Mouse (Mus musculus) inflammation-experienced regulatory T-cells, adult 6 months (primary cell): Measurements from ENCODE around the gene Suclg2. TPM values are rescaled to one million over a fixed set of nuclear protein-coding genes. Genes with fewer than 3 reads are reported as not detected.
A peak's percentile ranks its signal among the peaks of the same experiment; 100 is the strongest.
"Not testable (repeated sequence)": the region's sequence is repeated elsewhere in the genome, so short reads cannot be mapped to it uniquely, and the experiment has no call there.

Experiments
- ATAC-seq: one replicate; pipeline ENCODE4 v1.8.0; 2017
- polyA plus RNA-seq, 3 experiments: library from polyadenylated mRNA; unstranded; fragments of 100-300 nt; shearing (Covaris generic); gene quantifications; one replicate each; pipeline ENCODE4 v1.2.1; 2017

Gene Suclg2
- polyA plus RNA-seq, 3 experiments from 2014 or later = 23.3 to 37.8 (median 33.8) TPM

DNA sequence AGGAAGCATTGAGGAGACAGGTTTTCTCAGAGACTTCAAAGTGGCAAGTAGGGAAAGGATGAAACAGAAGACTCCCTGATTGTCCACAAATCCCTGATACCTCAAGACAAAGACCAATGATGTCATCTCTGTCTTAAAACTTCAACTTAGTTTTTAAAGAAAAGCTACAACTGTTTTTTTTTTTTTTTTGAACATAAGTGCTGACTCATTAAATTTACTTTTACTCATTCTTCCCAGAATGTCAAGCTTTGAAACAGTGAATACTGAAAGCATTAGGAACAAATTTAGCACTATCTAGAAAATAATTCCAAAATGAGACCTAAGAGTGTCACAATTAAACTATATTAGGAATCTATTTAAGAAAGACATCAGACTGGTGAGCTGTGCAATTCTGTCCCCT is 98.8 kb downstream of the Suclg2 start:
- ATAC-seq = no peak

DNA sequence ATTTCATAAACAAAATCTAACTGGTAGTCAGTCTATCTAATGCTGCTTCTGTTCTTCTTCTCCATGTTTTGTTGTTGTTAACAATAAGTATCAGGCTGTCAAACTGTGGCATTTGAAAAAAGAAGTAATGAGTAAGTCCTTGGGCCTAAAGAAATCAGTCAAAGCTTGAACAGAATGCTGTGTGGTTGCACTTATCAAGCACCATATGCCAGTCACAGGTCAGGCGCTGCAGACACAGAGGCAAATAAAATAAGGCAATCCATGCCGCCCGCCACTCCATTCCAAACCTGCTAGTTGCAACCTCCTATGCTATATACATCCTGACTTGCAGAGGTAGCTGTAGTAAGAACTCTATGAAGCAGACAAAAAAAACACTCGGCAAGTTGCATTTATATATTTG is 100.2 kb downstream of the Suclg2 start:
- ATAC-seq = no peak

DNA sequence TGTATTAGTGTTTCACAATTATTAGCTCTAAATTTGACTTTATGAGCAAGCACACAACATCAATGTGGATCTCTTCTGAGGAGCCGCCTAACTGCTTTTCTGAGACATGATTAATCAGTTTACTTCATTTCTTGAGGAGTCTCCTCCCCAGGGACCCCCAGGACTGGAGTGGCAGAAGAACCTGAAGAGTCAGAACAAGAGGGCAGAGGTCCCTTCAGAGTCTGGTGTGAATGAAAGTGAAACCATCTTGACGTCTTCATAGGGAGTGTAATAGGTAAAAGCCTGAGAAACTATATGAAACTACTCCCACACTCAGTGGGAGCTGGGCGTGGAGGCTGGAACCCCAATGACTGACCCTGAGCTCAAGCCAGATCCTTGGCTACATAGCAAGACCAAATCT is 105.4 kb downstream of the Suclg2 start:
- ATAC-seq = peak; percentile 72

DNA sequence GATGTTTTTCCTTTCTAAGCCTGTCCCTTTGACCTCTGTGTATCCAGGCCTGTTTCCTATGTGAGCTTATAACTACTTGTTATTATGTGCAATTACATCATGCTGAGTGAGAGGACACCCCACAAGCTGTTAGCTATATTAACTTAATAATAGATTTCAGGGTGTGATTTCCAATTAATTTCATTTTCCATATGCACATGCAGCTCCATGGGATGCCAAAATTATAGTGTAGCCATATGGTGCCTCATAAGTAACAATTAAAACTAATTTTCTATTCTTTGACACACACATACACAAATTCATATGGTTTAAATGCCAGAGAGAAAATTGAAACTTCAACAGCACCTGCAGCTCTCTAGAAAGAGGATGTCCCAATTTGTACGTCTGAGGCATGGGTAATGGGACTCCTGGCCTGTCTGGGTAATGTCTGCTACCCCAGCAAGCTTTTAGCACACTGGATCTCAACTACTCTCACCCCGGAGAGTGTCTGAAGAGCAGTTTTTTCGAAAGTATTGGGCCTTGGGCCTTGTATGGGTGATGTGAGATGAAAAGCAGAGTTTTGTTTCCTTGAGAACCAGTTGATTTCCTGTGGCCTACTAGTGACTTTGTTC is 106.1 kb downstream of the Suclg2 start:
- ATAC-seq = no peak

DNA sequence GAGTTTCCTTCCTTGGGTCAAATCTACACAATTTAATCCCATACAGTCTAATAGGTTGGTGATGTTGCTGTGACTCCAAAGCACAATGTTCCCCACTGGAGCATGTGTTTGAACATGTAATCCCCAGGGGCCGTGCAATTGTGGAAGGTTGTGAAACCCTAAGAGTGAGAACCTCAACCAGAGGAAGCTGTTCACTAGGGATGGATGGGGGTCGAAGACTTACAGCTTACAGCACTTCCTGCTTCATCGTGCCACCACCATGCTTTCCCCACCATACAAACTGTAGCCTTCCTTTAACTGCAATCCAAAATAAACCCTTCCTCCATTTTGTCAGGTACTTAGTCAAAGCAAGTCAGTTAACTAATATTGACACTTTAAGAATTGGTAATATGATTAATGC is 107.5 kb downstream of the Suclg2 start:
- ATAC-seq = no peak

DNA sequence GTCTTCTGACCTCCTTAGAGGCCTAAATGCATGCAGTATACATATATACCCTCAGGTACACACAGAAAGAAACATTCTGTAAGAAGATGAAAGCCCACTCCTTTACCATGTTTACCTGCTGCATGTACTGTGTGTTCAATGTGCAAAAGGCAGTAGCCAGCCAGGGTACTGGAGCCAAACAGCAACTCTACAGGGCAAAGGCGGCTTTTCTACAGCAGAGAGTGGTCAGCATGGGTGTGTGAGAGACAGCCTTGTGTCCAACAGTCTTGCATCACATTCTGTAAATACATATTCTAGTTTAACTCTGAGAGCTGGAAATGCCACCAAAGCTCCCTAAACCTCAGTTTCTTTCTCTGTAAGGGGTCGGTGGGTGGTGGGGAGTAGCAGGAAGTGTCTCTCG is 110.5 kb downstream of the Suclg2 start:
- no peak for ATAC-seq

DNA sequence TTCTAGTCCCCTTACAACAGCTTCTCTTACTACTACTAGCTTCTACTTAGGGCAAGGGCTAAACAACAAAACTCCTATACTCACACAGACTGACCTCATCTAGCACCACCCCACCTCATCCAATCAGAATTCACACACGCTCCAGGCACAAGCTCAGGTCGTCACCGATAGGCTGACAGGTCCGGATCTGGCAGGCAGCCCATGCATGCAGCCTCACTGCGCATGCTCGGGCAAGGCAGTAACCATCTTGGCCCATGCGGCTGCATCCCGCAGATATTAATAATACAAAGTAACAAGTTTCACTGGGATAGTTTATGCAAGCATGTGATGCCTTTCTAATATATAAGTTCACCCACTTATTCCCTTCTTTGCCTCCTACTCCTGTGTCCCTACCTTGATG is 117.9 kb downstream of the Suclg2 start:
- not testable (repeated sequence) for ATAC-seq

DNA sequence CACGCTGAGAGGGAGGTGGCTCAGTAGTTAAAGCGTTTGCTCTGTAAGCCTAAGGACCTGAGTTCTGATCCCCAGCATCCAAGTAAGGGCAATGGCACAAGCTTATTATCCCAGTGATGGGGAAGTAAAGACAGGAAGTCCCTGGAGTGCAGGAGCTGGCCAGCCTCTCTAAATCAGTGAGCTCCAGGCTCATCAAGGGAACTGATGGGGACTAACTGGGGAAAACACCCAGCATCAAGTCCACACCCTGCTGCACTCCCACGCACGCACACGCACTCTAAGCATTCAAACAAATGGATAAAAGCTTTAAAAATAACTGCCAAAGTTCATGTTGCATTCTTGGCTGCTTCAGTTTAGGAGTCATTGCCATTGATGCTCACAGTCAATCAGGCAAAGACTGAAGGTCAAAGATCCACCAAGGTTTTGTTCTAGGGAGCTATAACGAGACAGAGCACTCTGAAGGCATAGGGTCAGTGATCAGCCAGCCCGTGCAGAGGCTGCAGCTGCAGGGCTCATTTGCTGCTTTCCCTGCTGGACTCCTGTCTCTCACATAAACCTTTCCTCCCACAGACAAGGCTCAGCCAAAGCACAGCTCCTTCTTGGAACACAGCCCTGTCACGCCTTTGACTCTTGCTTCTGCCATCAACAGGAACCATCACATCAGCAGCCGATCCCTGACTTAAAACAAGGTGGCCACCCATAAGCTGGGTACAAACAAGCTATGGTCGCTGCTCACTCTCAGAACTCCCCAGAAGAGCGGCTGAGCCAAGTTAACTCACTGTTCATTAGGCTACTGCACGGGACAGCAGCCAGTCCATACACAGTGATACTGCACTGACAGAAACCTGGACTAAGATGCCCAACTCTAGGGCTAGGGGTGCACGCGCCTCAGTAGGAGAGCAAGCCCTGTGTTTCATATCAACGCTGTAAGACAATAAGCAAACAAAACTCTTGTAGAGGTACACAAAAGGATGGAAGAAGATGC is 121.5 kb downstream of the Suclg2 start:
- no peak for ATAC-seq

DNA sequence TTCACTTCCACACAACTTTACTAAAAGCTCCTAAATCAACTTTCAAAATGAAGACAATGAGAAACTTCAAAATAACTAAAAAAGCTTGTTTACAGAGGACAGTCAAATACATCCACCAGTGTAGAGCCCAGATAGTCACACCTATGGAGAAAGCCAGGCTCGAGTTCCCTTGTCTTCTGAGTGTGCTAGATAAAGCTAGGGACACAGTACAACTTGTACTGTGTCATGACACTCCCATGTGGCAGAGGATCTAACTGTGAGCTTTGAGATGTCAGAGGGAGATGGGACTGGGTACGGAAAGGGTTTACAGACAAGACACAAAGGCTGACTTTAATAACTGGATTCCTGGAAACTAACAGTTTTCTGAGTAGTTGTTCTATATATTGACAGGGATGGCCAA is 122.7 kb downstream of the Suclg2 start:
- ATAC-seq = no peak

DNA sequence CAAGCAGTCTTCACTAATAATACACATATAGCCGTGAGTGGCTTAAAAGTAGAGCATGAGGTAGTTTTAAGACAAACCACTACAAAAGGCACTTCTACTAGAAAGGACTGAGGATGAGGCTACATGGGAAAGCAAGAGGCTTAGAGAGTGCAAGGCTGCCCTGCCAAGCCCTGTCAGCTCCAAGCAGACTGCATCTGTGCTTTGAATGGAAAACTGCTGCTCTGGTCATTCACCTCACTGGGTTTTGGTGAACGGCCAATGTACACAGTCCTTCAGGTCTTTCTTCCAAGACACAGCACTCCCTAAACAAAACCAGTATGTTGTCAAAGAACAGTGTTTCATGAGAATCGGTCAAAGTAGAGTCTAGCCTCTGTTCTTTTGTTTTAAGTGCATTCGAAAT is 124.4 kb downstream of the Suclg2 start:
- ATAC-seq = no peak

DNA sequence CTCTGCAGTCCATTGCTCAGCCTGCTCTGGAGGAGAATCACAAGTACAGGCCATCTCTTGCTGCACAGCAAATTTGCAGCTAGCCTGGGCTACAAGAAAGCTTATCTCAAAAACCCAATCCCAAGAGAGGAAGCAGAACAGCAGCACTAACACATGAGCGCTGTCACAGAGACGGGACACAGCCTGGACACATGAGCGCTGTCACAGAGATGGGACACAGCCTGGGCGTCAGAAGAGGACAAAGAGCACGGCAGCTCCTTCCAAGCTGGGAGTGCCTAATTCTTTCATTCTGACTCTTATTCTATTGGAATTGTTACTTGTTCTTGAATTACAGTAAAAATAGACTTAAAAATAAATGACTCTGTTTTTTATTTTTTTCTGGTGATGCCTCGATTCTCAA is 126.2 kb downstream of the Suclg2 start:
- no peak for ATAC-seq

DNA sequence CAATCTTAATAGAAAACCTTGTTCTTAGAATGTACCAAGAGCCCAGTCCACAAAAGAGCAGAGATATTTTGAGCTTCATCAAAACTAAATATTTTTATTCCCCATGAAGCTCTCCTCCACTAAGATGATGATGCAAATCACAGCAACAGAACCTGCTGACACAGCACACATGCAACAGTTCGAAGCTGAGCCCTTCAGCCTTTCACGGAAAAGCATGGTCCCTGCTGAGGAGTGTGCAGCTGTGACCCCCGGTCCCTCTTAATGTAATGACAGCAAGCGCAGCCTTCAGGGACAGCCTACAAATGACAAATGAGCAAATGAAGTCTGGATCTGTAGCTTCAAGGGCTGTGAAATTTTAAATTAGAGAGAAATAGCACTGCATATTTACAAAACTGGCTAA is 128.1 kb downstream of the Suclg2 start:
- ATAC-seq = no peak

DNA sequence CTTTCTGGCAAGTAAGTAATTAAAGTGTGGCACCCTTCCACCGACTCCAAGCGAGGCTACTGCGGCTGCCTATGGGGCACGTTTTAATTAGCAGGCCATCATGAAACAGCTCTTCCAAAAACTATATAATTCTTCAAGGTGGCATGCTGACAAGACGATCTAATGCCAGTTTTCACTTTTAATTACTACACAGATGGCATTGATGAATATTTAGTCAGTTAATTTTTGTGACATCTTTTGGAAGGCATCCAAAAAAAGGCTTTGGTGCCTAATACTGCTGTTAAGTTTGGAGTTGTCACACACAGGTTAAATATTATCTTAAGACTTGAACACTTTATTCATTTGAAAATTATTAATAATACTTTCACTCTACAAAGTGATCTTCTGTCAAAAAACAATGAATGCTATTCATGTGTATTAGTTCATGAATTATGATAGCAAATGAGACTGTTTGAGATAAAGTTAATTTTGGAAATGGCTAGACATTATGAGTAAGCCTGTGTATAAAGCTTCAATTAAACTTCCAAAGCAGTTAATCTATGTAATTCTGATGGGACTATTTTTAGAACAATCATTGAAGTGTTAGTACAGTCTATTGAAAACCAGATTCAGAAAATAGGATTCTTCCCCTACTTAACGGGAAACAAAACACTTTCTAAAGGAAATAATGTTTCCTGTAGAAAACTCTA is 131.3 kb downstream of the Suclg2 start:
- ATAC-seq = no peak

DNA sequence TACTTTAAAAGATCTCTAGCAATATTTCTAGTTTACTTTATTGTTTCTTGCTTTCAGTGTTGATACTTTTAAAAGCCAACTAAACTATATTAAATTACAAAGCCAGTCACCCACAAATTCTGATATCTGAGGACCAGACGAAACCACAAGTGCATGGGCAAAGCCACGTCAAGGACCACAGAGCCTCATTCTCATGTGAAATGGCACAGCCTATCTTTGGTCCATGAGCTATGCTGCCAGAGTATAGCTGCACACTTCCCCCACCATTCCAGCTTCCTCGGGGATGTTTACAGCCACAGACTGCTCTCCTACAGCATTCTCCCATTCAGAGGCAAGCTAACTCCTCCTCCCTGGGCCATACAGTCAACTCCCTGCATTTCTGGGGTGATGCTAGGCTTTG is 136.7 kb downstream of the Suclg2 start:
- no peak for ATAC-seq

DNA sequence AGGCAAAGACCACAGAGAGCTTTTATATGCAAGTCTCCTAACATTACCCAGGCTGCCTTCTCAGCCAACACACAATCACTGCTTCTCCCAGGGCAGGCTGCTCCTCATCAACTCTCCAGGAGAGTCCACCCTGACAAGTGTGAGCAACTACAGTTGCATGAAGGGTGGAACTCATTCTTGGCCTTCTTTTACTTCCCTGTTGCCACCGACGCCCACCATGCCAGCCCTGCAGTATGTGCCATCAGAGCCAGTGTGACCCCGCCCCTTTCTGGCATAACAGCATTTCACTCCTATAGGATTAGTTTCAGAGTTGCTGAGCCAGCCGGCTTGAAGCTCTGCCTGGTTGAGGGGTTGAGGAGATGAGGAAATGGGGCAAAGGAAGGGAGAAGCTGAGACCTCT is 138.8 kb downstream of the Suclg2 start:
- no peak for ATAC-seq

DNA sequence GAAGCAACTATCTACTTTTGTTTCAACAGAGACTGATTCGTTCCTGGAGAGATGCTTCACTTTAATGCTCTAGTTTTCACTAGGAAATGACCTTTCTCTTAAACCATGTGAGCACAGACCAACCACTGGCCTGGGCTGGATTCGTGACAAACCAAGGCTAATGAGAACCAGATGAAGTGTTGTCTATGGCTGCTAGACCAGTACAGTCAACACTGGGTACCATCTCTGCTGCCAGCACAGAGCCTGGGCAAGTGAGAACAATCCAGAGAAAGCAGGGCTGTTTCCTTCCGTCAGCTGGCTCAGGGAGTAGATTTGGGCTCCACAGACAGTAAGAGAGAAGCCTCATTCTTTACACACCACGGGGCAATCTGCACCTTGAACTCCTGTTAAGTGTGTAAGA is 143.1 kb downstream of the Suclg2 start:
- ATAC-seq = no peak

DNA sequence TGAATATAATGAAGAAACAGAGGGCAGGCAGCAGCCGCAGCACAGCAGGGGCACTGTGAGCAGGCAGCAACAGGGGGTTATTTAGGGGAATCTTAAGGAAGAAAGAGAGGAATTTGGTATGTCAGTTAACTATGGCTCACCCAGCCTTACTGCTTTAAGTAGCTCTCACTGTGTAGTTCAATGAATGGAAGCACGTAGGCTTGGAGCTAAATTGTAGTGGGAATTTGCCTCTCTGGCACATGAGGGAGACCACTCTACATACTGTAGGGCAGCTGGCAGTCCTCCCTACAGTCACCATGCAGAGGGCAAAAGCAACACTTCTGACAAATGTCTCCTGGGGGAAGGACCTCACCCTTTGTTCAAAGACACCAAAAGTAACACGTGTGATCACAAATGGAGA is 143.7 kb downstream of the Suclg2 start:
- no peak for ATAC-seq

DNA sequence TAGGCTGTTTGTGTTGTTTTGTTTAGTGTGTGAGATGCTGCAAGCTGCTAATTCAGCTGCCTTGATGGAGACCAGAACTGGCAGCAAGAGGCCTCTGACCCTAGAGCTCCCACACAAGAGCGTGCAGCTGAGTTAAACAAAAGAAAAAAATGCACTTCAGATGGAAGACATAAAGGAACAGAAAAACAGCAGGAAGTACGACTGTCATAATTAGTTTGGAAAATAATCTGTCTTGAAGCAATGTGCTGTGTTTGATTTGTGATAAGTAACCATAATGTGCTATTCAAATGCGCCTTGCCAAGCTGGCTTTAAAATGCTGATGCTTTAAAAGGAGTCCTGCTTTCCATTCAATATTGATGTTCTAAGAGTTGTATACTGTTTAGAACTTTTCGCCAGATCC is 144.2 kb downstream of the Suclg2 start:
- ATAC-seq = no peak

DNA sequence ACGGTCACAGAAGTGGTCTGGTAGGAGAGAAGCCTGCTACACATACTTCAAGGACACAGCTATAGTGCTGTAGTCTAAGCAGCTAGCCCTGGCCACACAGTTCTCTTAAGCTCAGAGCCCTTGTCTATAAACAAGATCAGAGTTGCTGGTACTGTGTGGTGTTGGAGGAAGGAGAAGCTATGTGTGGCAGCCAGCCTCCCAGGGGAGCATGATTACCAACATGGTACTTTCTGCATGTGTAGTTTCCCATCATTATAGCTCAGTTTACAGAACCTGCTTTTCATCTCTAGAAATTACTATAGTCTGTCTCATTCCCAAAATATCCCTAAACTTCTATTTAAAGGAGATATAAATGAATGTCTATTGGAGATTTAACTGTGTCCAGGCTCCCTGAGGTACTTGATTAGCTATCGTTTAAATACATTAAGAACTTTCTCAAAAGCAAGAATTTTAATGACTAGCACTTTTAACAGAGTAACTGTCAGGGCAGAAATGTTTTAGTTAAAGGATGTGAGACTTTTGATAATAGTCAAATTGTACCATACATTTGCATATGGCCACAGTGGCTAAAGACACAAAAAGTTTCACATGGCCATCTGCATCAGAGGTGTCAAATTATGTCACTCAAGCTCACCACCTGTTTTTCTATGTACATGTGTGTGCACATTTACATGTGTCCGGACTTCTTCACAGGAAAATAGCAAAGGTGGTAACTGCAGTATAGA is 145.4 kb downstream of the Suclg2 start:
- ATAC-seq = no peak

DNA sequence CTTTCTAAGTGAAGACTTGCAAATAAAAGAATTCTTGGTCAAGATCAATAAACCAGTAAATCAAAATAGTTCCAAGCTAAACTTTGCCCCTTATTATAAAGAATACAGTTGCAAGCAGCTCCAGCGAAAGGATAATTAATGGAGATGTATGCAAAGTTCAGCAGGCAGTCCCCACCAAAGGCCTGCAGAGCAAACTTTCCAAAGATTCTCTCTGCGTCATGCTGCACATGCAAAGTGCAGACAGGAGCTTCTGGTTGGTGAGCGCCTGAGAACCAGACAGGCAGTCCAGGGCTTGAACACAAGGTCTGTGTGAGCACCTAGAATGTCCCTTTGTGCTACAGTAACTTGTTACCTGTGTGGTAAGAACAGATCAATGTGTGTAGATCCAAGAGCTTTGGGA is 147.0 kb downstream of the Suclg2 start:
- no peak for ATAC-seq

DNA sequence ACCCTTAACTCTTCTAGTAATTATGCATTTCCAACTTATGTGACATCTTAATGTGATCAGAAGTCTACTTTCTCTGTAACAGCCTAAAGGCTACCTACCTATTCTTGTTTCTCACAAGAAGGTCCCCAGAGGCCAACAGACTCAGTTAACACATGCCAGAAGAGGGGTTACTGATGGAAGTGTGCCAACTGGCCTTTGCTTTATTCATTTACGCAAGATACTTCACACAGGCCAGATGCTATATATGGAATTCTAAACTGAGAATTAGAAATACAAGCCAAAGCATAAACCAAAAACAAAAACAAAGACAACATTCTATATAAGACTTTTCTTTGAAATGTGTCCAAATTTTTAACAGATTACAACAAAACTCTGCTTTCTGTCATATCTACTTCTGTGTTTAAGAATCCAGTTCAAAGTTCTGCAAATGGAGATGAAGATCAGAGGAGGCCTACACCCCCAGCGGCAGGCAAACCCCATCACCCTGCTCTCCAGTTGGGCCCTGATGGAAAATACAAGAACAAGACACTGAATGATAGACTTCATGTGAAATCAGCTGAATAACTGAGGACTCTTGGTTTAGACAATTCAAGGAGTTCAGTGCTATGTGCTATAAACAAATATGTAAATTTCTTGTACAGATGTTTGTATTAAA is 155.1 kb downstream of the Suclg2 start:
- no peak for ATAC-seq

DNA sequence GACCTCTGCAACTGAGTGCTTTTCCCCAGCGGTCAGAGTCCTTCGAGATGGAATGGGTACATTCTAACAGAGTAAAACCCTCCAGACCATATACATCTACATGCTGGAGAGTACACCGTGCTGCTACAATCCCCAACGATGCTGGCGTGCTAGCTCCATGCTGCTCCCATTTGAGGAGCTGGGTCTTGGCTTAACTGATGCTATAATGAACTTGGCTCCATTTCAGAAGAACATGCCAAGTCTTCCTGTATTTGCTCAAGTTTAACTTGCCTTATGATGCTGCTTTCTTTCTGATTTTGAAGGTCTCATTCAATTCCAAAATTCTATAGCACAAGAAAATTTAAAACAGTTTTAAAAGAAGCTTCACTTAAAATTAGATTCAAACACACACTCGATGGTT is 162.3 kb downstream of the Suclg2 start:
- ATAC-seq = no peak
